Mouse (Mus musculus) inflammation-experienced regulatory T-cells, adult 6 months (primary cell): Measurements from ENCODE around the gene H2al2a. TPM values are rescaled to one million over a fixed set of nuclear protein-coding genes. Genes with fewer than 3 reads are reported as not detected.
"Not testable (repeated sequence)": the region's sequence is repeated elsewhere in the genome, so short reads cannot be mapped to it uniquely, and the experiment has no call there.

Experiments used
- ATAC-seq: one replicate; pipeline ENCODE4 v1.8.0; 2017
- polyA plus RNA-seq, 3 experiments: library from polyadenylated mRNA; unstranded; fragments of 100-300 nt; shearing (Covaris generic); gene quantifications; one replicate each; pipeline ENCODE4 v1.2.1; 2017

H2al2a gene
- polyA plus RNA-seq, 3 experiments from 2014 or later: not detected

DNA sequence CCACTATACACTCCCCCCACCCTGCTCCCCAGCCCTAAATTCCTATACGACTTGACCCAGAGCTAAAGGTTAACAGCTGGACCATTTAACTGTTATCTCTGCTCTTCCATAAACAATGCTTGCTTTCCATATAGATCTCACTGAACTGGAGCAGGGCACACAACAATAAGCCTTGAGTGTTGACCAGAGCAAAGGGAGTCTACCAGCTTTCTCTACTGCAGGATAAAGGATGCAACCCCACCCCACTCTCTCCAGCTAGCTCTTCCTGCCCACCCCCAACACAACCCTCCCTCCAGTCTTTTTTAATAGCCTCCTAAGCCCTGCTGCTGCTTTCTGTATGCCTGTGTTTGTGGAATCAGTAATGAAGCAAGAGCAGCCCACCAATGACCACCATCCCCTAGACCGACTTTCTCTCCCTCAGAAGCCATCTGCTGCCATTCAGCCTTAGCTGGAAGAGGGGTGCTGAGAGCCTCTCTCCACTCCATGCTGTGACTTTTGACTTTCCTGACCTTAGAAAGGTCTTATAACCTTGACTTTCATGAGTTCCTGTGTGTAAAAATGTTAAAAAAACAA, 22.8 kb downstream of the H2al2a start:
- ATAC-seq: no peak

DNA sequence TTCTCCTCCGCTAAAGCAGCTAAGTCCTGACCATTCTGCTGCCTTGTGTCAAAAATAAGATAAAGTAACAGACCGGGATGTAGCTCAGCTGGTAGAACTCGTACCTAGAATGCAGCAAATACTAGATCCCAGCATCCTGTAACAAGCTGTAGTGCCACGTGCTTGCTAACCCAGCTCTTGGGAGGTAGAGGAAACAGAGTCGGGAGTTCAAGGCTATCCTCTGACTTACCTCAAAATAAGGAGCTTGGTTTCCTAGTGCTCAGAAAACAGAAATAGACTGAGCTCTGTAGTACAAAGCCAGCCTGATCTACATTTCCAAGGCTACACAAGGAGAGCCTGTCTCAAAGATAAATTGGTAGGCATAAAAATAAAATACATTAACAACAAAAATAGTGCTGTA, 23.5 kb downstream of the H2al2a start:
- no peak for ATAC-seq

DNA sequence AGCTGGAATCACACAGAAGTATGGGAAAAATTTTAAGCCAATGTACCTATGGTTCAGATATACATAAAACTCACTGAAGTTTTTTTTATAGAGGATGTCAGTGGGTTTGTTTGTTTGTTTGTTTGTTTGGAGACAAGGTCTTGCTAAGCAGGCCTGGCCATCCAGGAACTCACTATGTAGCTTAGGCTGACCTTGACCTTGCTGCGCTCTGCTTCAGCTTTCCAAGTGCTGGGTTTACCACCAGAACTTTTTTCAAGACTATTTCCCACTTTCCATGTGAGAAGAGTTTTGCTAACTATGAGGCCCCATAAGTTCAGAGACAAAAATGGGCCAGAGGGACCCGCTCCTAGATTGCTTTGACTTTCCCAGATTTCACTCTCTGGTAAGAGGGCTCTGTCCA, 23.9 kb downstream of the H2al2a start:
- ATAC-seq: no peak

DNA sequence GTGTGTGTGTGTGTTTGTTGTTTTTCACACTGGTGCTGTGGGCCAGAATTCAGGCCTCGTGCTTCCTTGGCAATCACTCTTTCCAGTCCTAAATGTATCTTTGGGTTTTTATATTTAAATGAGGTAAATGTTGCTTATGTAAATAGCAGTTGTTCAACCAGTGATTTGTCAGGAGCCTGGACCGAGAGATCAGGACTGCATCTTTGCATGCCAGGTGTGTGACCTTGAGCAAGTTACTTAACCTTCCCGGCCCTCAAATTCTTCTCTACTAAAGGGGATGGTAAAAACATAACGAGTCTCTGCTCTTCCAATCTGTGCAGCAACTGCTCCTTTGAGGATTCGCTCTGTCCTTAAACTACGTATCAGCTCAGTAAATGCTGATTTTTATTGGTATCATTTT, 25.4 kb downstream of the H2al2a start:
- ATAC-seq: no peak

DNA sequence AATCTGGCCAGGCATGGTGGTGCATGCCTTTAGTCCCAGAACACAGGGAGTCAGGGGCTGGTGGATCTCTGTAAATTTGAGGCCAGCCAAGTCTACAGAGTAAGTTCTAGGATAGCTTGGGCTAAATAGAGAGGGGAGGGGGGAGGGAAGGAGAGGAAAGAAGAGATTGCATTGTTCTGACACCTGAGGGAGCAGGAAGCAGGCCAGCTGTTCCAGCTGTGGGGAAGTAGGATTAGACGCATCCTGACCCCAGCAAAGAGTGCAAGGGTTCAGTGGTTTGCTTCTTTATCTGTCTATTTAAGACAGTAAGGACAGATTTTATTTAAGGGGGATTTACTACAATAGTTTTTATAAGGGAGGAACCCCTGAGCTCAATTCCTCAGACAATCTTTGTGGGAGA, 26.1 kb downstream of the H2al2a start:
- no peak for ATAC-seq

DNA sequence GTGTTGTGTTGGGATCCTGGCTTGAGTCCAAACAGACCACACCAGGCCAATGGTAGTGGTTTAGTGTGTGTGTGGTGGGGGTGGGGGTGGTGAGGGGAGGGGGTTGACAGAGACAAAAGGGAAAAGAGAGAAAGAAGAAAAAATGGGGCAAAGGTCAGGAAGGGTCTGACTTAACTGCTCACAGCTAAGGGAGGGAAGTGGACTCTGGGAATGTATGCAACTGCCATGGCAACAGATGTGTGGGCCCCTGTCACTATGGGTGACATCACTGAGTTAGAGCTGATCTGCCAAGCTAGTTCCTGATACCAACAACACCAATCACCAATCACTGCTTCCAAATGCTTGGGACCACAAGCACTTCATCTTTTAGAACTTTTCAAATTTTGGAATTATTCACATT, 26.6 kb downstream of the H2al2a start:
- ATAC-seq: no peak

DNA sequence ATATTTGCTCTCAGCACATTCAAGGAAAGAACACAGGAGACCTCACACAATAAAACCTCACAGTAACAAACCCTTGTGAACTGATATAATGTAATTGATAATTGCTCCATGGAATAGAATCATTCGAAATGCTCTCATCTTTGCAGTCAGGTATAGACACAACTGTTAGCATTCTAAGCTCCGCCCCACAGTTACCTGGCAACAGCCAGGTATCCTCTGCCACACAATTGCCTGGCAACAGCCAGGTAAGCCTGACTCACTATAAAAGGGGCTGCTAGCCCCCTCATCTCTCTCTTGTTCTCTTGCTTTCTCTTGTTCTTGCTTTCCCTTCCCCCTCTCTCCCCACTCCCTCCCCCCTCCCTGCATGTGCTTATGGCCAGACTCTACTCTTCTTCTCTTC, 28.2 kb downstream of the H2al2a start:
- no peak for ATAC-seq

DNA sequence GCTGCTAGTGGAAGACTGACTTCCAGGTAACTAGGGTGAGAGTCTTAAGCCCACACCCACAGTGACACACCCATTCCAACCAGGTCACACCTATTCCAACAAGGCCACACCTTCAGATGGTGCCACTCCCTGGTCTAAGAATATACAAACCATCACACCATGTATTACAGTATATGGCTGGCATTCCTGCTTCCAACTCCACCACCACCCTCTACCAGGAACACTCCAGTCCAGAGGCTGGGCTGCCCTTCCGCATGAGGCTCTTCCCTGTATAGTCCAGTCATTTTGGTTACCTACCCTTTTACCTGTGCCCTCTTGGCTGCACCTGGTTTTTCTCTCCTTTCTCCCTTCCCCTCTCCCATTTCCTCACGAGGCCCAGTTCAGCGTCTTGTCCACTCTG, 28.7 kb downstream of the H2al2a start:
- not testable (repeated sequence) for ATAC-seq

DNA sequence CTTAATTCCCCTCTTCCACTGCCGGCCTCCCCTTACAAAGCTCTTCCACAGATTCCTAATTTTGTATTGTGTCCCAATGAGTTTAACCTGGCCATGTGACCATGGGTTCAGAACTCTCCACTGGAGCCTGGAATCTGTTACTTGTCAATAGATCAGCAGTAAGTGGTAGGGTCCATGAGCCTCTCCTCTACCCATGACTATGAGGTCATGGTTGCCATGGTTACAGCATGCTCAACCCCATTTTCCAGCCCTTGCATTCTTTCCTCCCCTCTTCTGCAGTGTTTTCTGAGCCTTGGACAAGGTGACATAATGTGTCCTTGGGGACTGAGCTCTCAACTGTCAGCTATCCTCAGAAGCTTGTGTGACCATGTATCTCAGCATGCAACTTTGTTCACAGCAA, 37.3 kb downstream of the H2al2a start:
- ATAC-seq: no peak

DNA sequence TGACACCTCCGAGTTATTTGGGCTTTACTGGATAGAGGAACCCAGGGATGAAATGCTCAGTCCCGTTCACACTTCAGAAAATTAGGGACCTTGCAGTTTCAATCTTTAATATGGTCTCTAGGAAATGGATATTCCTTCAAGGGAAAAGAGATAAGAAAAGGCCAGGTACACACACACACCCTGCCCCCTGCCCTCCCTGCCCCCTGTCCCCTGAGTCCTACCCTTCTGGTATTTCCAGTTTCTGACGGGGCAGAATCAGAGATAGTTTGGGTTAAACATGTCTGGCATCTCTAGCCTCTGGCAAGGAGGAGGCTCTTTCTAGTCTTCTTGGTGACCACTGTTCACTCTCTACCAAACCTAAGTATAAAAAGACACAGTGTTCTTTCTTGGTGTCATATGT, 49.9 kb downstream of the H2al2a start:
- no peak for ATAC-seq

Other genes starting within 250 kb of the H2al2a start
- 1 to 10 TPM in 2 of 3 experiments, under 1 TPM in 1; 0.17 to 4.6 (median 2.0) TPM for gene A930004D18Rik, start 40.8 kb upstream of the H2al2a start, polyA plus RNA-seq
- 1 to 10 TPM in 1 of 3 experiments, under 1 TPM in 2; 0.37 to 1.0 (median 0.83) TPM for gene Skida1, start 52.1 kb upstream of the H2al2a start, polyA plus RNA-seq
- 10 to 100 TPM; 26.7 to 44.6 (median 37.8) TPM for gene Mllt10, start 58.3 kb upstream of the H2al2a start, polyA plus RNA-seq